Mouse (Mus musculus) embryo, embryonic 9.5 days (tissue): ENCODE data around the gene Ank.

Experiments
- DNase-seq: peaks from one replicate; pipeline ENCODE4 v3.0.0-alpha.2; 2017; ENCODE audit errors: extremely low spot score

Ank gene

DNA sequence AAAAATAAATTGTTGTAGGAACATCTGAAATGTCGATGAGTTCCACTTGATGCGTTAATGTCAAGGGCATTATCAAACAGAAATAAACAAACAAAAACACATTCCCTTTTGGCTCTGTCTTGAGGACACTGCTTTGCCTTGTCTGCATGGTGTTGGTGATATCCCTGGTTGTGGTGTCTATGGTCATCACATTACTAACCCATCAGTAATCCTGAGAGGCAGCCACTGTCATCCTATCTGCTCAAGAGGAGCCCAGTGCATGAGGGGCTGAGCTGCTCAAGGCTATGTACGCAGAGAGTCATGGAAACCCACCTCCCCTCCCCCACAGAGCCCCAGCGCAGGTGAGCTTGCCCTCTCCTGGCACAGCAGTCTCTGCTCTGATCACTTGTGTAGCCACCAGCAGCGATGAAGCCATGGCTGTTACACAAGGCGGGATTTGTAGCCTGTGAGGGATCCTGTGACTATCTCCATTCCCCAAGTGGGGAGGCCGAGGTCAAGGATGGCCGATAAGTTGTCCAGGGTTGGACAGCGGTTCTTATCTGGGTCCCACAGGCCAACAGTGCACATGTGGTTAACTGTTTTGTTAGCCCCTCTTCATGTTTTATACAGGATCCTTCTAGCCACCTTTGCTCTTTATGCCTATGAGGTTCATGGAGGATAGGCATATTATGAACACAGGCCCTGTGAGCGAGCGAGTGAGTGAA lies 30.3 kb downstream of the Ank start:
- DNase-seq: no peak

DNA sequence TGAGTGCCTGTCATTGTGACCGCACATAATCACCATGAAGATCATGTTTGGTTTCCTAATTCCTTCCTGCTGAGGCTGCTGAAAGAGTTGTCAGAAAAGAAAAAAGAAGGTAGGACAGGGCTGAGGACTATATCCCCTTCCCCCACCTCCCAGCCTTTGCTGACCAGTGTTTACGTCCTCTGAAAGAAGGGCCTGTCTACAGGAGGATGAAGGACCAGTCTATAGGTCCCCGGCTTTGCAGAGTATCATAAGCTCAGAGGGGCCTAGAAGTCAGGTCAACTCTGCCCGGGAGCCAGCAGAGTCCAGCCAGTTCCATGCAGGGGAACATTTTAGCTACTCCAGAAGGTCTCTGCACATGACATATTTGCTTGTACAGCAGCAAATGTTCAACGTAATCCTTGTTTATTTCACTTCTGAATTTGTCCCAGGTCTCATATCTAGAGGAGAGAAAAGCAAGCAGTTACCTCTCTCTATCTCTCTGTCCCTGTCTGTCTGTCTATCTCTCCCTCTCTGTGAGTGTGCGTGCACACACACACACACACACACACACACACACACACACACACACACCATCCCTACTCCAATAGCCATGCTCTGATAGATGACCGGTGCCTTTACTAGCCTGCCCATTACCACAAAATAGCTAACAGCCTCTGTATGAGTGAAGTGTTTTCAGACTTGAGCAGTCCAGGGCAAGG lies 31.0 kb downstream of the Ank start:
- no peak for DNase-seq

DNA sequence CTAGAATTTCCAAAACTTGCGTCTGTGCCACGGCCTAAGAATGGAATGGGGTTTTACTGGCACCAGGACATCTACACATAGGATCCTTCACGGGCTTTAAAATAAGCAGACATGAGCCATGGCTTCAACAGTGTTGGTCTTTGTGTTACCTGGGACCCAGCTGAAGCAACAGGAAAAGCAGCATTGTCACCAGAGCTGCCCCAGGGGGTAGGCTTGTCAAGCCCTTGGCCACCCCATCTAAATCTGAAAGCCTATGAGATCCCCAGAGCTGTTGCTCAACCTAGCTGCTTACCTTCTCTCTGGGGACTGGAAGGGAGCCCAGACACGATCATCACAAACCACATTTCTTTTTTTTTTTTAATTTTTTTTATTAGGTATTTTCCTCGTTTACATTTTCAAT lies 31.6 kb downstream of the Ank start:
- no peak for DNase-seq

DNA sequence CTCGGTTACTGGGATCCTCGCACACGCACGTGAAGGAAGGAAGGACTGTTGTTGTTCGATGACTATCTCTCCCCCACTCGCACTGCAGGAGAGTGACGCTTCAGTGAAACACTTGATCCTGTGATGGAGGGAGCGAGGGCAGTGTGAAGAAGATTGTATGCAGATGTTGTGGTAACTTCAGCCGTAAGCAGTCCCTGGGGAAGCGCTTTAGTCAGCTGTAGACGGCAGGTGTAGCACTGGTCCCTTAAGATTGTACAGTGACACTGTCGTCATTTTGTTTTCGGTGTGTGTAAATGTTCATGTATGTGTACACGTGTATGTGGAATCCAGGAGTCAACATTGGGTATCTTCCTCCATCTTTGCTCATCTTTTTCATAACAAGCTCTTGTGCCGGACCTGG lies 33.9 kb downstream of the Ank start:
- no peak for DNase-seq

DNA sequence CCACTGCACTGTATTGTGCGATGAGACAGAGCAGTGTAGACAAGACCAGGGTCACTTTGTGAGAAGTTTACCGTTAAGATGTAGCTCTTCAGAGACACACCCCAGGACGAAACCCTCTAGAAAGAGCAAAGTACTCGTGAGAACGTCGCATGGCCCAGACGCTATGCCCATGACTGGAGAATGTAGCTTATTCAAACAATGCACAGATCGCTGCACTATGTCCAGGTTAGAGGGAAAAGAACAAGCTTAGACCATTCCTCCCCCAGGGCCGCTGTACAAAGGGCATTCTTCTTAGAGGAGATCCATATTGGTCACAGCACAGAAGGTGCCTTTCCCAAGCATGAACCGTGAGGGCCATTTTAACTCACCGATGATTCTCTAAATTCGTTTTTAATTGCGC lies 35.9 kb downstream of the Ank start:
- DNase-seq: no peak

DNA sequence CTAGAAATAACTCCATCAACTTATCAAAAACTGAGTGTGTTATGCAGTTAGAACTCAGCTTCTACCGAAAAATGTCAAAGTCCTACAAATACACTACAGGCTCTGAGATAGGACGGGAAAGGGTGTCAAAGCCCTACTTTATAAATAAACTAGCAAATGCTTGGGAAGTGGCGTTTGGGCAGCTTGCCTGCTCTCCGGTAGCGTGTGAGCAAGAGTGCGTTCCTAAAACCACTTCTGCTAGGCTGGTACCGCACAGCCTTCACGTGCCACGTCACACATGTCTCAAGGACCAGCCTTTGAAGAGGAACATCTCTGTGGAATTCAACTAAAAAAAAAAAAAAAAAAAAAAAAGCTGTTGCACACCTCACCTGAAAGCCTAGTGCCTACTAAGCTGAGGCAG lies 36.7 kb downstream of the Ank start:
- DNase-seq: no peak

DNA sequence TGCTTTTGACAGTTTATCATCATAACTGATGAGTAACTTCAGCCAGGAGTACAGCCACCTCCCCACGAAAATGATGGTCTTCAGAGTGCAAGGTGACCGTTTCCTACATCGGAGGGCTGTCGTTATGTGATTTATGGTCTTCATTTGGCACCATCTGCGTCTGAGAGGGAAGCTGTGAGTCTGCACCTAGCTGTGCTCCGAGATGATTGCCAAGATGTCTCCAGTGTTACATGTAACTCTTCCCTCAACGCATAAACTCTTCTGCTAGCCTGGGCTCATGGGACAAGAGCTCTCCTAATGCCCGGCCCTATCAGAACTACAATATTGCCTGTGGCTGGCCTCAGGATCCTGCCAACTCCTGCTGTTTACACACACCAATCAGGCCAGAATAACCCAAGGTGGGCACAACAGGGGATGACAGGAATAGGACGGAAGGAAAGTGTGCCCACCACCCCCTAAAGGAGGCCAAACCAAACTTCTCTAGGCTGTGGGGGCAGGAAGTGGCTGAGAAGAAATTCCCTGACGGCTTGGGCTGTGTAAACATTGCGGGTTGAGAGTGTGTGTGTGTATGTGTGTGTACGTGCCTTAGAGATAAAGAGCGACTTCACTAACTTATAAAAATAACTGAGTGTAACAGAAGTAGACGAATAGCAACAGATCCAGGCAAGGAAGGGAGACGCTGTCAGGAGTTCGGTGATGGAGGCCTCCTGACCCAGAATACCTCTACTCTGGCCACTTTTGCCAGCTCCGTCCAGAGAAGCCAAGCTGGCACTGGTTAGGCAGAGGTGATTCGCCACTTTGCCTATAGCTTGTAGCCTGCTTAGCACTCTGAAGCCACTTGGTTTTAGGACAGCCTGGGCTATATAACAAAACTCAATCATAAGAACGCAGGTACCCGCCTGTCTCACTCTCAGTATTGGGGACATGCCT lies 37.6 kb downstream of the Ank start:
- no peak for DNase-seq

DNA sequence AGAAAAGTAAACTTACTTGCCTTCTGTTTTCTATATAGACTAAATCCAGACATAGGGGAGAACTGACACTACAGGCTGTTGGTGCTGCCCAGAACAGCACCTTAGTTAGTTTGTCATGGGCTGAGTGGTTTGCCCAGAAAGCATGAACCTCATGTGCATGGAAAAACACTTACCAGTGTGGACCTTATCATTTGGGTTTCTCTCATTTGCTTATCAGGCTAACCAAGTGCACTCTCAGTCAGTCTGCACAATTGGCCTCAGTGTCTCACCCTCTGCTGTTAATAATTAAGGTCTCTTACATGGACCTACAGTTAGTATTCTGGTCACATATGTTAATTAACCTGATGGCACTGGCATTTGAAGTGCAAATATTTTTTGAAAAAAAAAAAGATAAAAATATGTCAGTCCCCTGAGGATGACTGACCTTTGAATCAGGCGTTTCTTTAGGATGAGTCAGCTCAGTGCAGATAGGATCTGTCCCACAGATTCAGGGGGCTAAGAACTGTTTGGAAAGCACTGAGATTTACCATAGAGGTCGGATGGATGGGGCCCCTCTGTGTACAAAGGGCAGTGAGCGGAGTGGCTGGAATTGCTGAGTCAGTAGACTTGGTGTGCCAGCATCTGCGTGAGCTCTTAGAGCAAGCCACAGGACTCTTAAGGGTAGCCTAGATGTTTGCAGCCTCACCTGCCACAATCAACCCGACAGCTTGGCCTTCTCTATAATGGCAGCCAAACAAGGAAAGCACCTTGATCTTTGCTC lies 39.8 kb downstream of the Ank start:
- no peak for DNase-seq

DNA sequence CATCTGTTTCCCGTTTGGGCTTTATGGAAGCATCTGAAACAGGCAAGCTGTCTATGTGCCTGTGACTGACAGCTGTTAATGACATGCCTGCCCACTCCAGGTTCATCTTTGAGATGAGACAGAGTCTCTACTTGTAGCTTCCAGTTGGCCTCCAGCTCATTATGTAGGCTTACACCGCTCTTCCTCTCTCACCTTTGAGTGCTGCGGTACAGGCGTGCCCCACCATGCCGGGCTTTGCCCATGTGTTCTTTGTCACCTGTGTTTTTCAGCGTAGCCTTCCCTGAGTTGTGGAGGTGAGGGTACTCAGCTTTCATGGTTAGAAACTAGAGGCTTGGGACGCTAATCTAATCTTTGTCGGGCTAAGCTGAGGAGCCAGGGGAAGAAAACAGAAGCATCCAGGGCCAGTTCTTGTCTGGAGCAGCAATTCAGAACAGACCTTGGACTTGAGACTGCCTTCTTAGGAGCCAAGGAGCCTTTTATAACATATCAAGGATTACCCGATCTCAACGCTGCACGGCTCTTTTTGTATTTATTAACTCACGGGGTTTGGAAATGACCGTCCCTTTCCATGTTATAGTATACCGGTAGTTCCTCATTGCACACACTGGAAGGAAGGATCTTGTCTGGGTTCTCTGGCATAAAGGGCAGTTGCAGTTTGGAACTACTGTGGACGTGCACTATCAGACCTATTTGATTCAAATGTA lies 40.6 kb downstream of the Ank start:
- DNase-seq: no peak

DNA sequence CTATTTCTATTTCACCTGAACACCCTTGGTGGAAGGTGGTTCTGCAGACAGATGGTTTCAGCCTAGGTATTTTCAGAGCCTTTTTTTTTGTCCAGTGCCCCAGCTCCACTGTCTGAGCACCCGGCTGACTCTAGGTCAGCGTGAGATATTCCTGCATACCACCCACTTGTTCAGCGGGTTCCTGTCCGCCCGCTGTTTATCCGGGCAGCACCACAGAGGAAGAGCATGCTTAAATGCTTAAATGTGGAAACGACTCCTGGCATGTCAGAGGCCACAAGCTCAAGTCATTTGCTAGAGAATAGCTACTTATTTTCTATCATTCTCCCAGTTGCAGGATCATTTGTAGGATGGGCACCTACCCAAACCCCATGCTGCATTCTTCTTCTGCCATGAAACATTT lies 41.7 kb downstream of the Ank start:
- no peak for DNase-seq

DNA sequence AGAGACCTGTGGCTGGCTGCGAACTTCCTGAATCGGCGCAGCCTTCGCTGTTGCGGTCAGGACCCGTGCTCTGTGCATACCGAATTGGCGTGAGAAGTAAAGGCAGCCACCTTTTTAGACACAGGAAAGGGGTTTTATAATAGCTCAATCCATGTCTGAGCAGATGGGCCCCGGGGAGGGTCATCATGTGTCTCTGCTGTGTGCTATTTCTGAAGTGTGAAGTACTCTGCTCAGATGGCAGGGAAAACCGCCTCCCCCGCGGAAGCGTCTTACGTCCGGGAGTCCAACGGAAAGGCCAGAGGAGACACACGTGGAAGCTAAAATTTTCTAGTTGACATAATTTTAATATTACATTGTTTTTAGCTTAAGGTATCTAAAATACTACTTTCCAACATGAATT lies 42.5 kb downstream of the Ank start:
- no peak for DNase-seq

DNA sequence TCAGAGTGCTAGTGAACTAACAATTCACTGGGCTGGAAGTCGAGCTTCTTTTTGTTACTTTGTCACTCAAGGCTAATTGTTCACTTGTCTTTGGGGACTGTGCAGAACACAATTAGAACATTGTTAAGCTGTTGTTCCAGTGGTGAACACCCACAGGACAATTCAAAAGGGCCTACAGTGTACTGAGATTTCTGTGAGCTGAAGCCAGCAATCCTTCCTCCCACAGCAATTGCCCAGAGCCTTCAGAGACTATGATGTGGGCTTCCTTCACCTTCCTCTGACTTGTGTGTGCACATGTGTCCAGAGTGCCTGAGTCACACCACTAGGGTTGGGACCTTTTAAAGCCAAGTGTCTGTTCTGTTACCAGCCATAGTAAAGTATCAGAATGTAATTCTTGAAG lies 50.5 kb downstream of the Ank start:
- no peak for DNase-seq

DNA sequence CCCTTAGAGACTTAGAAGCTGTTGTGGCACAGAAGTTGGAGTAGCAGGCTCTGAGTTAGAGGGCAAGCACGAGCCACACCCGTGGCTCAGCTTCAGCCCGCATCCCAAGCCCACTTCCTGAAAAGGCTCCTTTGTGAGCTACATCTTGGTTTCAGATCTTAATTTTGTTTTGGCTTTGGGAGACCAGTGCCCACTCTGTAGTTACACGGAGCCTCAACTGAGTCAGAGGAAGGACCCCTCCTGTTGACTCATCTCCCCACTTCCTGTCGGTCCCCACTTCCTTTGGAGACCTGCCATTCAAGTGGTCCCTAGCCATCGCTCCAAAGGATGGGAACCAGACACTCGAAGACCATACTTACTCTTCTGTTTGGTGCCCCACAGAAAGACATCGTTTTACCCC lies 51.5 kb downstream of the Ank start:
- no peak for DNase-seq

DNA sequence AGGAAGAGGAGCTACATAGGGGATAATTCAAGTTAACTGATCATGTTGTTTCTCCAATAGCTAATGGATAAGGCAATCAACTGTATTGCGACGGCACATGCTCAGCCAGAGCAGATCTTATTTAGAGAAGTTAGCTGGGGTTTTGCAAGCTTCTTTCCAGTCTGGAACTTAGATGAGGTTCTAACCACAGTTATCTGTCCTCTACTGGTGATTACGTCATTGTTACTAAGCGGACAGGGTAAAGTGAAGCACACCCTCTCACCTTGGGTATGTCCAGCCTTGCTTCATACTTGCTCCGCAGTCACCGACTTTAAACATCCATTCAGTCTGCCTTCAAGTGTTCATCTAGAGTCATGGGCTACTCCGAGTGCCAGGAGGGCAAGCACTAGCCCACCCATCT lies 53.4 kb downstream of the Ank start:
- DNase-seq: no peak

DNA sequence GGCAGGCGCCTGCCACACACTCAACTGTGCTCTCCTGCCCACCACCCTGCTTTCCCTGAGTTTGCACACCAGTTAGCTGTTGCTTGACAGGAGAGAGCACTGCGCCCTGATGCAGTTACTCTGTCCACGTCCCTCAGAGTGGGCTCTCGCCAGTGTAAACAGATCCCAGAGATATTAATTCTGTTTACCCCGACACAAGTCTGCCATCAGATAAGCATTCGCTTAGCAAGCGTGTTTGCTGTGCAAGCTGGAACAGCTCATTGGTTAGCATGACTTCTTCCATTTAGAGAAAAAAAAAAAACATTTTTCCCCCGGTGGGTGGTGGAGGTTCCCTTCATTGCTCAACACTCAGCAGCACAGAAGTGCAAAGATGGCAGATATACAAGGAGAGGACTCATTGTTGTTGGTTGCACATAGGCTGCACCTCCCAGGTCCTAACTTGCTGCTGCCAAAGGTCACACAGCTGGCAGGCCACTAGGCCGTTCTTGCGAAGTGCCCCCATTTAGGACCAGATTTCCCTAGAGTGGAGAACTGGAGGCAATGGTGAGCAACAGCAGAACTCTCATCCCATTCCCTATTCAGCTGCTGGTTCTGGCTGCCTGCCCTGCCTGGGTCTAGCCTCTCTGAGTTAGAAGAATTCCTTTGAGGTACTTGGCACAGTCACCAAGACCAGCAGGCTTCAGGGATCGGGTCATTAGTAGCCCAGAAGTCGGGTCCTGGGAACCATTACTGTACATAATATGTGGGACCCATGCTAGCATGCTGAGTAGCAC lies 58.9 kb downstream of the Ank start:
- no peak for DNase-seq

DNA sequence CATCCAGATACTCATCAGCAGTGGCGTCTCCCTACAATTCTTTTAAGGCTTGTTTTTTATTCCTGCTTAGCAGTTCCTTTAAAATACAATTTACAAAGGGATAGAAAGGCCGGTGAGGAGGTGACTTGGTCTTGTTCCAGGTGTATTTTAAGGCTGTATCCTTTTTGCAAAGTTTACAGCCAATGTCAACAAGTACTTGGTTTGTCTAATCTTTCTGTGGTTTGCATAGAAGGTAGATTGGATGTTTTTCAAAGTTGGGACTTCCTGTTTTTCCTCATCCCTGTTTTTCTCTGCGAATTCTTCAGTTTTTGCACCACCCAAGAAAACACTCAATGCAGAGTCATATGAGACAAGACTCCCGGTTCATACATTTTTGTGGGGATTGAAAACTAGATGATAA lies 62.4 kb downstream of the Ank start:
- no peak for DNase-seq

DNA sequence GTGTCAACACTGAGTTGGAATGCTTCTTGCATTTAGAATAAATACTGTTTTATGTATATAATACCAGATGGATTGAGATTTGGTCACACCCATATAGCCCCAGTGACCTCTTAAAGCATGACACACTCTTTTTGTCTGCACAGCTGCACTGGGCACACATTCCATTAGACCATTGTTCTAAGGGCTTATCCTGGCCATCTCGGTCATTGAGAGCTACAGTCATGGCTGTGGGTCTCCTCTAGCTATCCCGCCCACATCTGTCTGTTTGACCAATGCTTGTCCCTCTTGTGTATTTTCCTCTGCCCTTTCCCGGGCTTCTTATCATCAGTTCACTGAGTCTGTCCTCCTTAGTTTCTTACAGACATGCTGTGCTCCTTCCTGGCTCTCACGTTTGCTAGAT lies 63.5 kb downstream of the Ank start:
- no peak for DNase-seq

DNA sequence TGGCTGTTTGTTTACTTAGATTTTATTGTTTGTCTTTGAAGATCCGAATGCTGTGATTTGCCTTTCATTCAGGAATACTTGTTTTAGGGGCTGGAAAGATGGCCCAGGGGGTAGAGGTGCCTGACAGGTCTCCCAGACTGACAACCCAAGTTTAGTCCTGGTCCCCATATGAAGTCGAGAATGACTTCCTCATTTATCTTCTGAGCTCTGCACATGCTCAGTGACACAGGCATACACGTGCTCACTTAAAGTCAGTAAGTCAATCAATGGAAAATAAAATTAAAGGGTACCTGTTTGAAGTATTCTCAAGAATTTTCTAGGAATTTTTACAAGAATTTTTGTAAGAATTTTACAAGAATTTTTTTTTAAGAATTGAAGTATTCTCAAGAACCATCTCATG lies 66.6 kb downstream of the Ank start:
- DNase-seq: no peak

DNA sequence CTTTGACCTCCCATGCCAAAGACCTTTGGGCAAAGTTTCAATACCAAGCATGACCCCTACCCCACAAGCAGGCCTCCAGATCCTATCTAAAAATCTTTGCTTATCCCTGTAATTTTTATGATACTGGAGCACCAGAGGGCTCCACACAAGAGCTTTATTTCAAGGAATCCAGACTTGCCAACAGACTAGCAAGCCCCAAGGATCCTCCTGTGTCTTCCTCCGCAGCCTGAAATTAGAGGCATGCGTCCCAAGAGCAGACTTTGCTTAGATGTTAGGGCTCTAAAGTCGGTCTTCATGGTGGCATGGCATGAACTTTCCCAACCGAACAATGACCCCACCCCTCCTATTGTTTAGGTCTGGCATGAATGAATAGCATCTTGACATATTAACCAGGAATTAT lies 69.2 kb downstream of the Ank start:
- no peak for DNase-seq

DNA sequence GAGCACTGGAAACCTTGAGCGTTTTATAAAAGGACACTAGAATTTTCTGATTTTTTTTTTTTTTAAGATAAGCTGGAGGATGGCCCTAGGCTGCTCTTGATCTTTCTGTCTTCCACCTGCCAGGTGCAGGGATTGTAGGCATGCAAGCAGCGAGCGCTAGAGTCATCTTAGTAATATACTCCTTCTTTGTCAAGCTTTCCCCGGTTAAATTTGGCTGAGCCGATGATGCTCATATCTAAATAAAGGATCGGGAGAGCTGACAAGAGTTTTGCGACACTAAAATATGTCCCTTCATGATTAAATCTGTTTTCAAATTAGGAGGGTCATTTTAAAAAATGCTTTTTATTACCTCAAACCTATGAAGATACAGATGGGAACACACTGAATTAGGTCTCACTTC lies 69.7 kb downstream of the Ank start:
- DNase-seq: no peak

DNA sequence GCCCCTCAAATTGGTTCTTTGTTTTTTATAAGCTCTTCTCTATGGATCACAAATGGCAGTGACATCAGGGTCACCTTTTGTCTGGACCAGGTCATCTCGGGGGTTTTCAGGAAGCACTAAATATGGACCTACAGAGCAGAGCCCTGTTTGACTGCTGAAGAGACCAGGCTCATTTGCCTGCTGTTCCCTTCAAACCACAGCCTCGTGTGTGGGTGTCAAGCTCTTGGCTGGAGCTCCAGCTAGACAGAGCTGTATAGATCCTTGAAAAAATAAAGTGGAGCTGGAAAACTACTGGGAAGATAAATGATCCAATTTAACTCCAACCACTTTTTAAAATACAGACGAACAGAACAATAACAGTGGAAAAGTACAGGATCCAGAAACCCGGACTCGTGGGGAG lies 70.3 kb downstream of the Ank start:
- no peak for DNase-seq
